Mouse (Mus musculus) midbrain, embryonic 13.5 days (tissue): Measurements from ENCODE around the gene E130218I03Rik. TPM values are rescaled to one million over a fixed set of nuclear protein-coding genes. Genes with fewer than 3 reads are reported as not detected.
A peak's percentile ranks its signal among the peaks of the same experiment; 100 is the strongest.

ENCODE experiments used
- ATAC-seq: fragments of 200-750 bp; cut with Nextera tagmentation; 2 replicates; pipeline ENCODE4 v1.8.0; 2017; ENCODE audit warnings: mild to moderate bottlenecking, moderate TSS enrichment, moderate library complexity
- H3K27ac ChIP-seq: fragments of 300-500 bp; sonication (generic); 2 replicates; pipeline ENCODE4 v1.5.1; 2015; ENCODE audit warnings: inconsistent platforms, mild to moderate bottlenecking, moderate library complexity
- H3K27me3 ChIP-seq: fragments of 300-500 bp; sonication (generic); 2 replicates; pipeline ENCODE4 v1.6.1; 2015; ENCODE audit warnings: mild to moderate bottlenecking, inconsistent platforms
- H3K36me3 ChIP-seq: fragments of 300-500 bp; sonication (generic); 2 replicates; pipeline ENCODE4 v1.6.1; 2015; ENCODE audit warnings: mild to moderate bottlenecking, inconsistent platforms
- H3K4me1 ChIP-seq: fragments of 300-500 bp; sonication (generic); replicated peaks from 2 replicates; pipeline ENCODE4 v1.6.1; 2015; ENCODE audit warnings: inconsistent platforms
- H3K4me2 ChIP-seq: fragments of 300-500 bp; sonication (generic); replicated peaks from 2 replicates; pipeline ENCODE4 v1.6.1; 2015; ENCODE audit warnings: moderate library complexity, mild to moderate bottlenecking, inconsistent platforms
- H3K4me3 ChIP-seq: fragments of 300-500 bp; sonication (generic); replicated peaks from 2 replicates; pipeline ENCODE4 v1.5.1; 2015; ENCODE audit warnings: mild to moderate bottlenecking, inconsistent platforms
- H3K9ac ChIP-seq: fragments of 300-500 bp; sonication (generic); replicated peaks from 2 replicates; pipeline ENCODE4 v1.6.1; 2015; ENCODE audit warnings: mild to moderate bottlenecking, inconsistent platforms
- H3K9me3 ChIP-seq: fragments of 300-500 bp; sonication (generic); 2 replicates; pipeline ENCODE4 v1.6.1; 2016; ENCODE audit warnings: mild to moderate bottlenecking, inconsistent platforms
- WGBS: fragments of 180-500 bp; shearing (Covaris S2); methylation state at CpG from one replicate; pipeline ENCODE4 v1.1.7; 2015; 5-methylcytosine and 5-hydroxymethylcytosine counted together
- polyA plus RNA-seq: library from polyadenylated mRNA; unstranded; fragments of >200 nt; fragmentation: Nextera tagmentation; extraction: Ambion mirVana; gene quantifications from 2 replicates; pipeline ENCODE4 v1.2.1, GENCODE M21; 2015

Gene E130218I03Rik
- polyA plus RNA-seq, 1 experiment from 2014 or later = 0.62 TPM

GRCm38 (mm10) chr4:134272731-134273416 is 29.4 kb downstream of the E130218I03Rik start:
- Histone ChIP-seq H3K4me3 (no peak overlapping the region), H3K4me2 (no peak overlapping the region), H3K9me3 (no peaks in the 10 kb centered on the region), H3K27ac (no peak overlapping the region), H3K27me3 (no peaks in the 10 kb centered on the region), H3K4me1 (no peaks in the 10 kb centered on the region), H3K9ac (no peak overlapping the region), H3K36me3 (peaks cover 14% of the 10 kb centered on the region)
- no peak for ATAC-seq
- 37% methylated on average over 13 of the region's 13 CpGs for WGBS

- H3K4me3 ChIP-seq = no peak overlapping the region
- no peak overlapping the region for H3K27ac ChIP-seq
- H3K4me1 ChIP-seq = no peaks in the 10 kb centered on the region
- H3K36me3 ChIP-seq = peaks cover 21% of the 10 kb centered on the region
- ATAC-seq = no peak
- H3K9ac ChIP-seq = no peak overlapping the region
- H3K4me2 ChIP-seq = no peak overlapping the region
- 7% methylated on average over 14 of the region's 14 CpGs for WGBS
- H3K9me3 ChIP-seq = no peaks in the 10 kb centered on the region
- H3K27me3 ChIP-seq = no peaks in the 10 kb centered on the region
Measured at GRCm38 (mm10) chr4:134273417-134274345, 30.2 kb downstream of the E130218I03Rik start.

DNA sequence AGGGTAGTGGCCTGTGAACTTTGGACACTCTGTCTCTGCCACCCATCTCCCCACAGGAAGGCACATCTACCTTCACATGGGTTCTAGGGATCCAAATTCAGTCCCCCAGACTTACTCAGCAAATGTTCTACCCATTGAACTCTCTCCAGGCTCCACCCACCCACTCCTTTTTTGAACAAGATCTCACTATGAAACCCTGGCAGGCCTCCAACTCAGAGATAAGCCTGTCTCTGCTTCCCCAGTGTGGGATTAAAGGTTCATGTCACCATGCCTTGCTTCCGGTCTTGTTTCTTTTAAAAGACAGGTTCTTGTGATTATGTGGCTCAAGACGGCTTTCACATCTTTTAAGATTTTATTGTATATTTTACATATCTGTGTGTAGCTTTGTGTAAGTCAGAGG is 41.5 kb downstream of the E130218I03Rik start:
- no peaks in the 10 kb centered on the region for H3K27me3 ChIP-seq
- no peak overlapping the region for H3K9ac ChIP-seq
- no peak overlapping the region for H3K4me2 ChIP-seq
- no peak for ATAC-seq
- peaks cover 28% of the 10 kb centered on the region for H3K4me1 ChIP-seq
- H3K4me3 ChIP-seq = no peak overlapping the region
- peaks cover 38% of the 10 kb centered on the region for H3K36me3 ChIP-seq
- H3K27ac ChIP-seq = no peak overlapping the region
- H3K9me3 ChIP-seq = no peaks in the 10 kb centered on the region
- 93% methylated on average over 2 of the region's 2 CpGs for WGBS

- Histone ChIP-seq H3K27me3 (no peaks in the 10 kb centered on the region), H3K9me3 (no peaks in the 10 kb centered on the region), H3K27ac (peak overlapping the region; percentile 100), H3K4me2 (peak overlapping the region; percentile 96), H3K9ac (peak overlapping the region; percentile 100), H3K4me1 (peaks cover 28% of the 10 kb centered on the region), H3K4me3 (peak overlapping the region; percentile 93), H3K36me3 (peaks cover 25% of the 10 kb centered on the region)
- no peak; the same call in 1 of the 2 replicates for ATAC-seq
- WGBS = 4% methylated on average over 54 of the region's 59 CpGs
Measured at GRCm38 (mm10) chr4:134286226-134287167, 43.0 kb downstream of the E130218I03Rik start.

DNA sequence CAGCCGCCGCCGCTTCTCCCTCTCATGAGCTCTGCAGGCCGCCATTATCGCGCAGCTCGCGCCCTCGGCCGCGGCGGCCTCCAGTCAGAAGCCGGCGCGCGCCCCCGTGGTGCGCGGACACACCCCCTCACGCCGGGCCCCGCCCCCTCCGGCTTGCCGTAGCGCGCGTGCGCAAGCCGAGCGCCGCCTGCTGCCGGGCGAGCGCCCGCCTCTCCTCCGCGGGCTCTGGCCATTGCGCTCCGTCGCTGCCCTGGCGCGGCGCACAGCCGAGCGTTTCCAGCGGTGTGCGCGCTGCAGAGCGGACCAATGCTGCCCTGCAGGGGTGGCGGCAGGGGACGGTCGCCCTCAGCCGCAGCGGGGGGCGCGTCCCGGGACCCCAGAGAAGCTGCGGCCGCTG is 43.7 kb downstream of the E130218I03Rik start:
- H3K27me3 ChIP-seq = no peaks in the 10 kb centered on the region
- no peaks in the 10 kb centered on the region for H3K9me3 ChIP-seq
- H3K4me3 ChIP-seq = peak overlapping the region; percentile 93
- peak overlapping the region; percentile 100 for H3K9ac ChIP-seq
- ATAC-seq = peak; percentile 97
- H3K4me2 ChIP-seq = peak overlapping the region; percentile 96
- peak overlapping the region; percentile 100 for H3K27ac ChIP-seq
- peaks cover 28% of the 10 kb centered on the region for H3K4me1 ChIP-seq
- WGBS = under 1% methylated on average over 57 of the region's 59 CpGs
- H3K36me3 ChIP-seq = peaks cover 20% of the 10 kb centered on the region

DNA sequence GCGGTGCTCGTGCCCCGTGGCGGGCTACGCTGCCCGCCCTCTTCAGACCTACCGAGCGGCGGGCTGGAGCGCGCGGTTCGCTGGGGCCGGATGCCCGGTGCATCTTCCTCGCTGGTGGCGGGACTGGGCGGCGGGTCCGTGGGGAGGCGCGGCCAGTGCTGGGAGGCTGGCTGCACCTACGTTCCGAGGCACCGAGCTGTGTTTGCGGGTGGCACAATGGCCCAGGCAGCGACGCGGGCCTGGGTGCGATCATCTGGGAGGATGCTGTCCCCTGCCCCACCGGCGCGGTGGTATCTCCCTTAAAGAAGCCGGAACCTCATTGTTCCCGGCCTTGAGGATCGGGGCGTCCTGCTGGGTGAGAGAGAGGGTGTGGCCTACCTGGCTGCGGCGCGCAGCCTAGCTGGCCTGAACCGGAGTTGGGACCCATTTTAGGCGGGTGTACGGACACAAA is 44.1 kb downstream of the E130218I03Rik start, which contains the start of gene Pdik1l:
Gene Pdik1l (minus strand): TSS at position 321 of the 451 bp plus-strand sequence.
- Histone ChIP-seq H3K4me3 (peak within 1 kb of the TSS; percentile 93), H3K27me3 (peaks cover 3% of the 10 kb centered on the region; the same call in 1 of the 2 replicates), H3K36me3 (peaks cover 18% of the 10 kb centered on the region), H3K9me3 (no peaks in the 10 kb centered on the region), H3K4me2 (peak within 1 kb of the TSS; percentile 96), H3K4me1 (peaks cover 28% of the 10 kb centered on the region), H3K27ac (peak within 1 kb of the TSS; percentile 100), H3K9ac (peak within 1 kb of the TSS; percentile 100)
- under 1% methylated on average over 39 of the region's 43 CpGs for WGBS
- ATAC-seq = peak; percentile 84

DNA sequence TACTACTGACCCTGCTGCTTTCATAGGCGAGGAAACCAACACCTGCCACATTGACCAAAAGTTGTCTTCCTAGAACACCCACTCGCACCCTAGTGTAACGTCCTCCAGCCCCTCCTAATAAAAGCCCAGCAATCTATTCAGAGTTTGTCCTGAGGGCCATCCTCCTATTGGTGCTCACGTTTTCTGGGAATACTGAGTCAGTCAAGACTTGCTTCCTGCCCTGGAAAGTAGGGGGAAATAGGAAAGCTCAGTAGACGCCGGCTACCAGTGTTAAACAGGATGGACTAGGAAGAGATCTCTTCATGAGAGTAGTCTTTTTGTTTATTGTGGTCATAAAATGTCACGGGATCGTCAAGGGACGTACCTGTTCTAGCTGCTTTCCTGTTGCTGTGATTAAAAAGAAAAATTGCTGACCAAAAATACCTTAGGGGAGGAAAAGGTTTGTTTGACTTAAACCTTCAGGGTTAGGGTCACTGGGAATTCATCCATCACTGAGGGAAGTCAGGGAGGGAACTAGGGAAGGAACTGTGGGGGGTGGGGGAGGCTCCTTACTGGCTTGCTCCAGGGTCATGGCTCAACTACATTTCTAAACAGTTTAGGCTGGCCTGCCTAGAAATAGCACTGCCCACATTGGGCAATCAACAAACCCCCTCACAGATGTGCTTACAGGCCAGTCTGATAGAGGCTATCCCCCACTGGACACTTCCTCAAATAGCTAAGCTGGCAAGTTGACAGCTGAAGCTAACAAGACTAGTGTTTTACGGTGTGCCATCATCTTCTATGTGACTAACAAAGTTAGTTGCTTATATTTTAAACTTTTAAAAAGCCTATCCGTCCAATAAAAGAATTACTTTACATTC is 45.2 kb downstream of the E130218I03Rik start:
- H3K4me2 ChIP-seq = peak overlapping the region; percentile 72
- peaks cover 28% of the 10 kb centered on the region for H3K4me1 ChIP-seq
- H3K4me3 ChIP-seq = peak overlapping the region; percentile 93
- H3K36me3 ChIP-seq = peaks cover 8% of the 10 kb centered on the region
- WGBS = 51% methylated on average over 11 of the region's 11 CpGs
- H3K27ac ChIP-seq = peak overlapping the region; percentile 100
- peak overlapping the region; percentile 100 for H3K9ac ChIP-seq
- peaks cover 8% of the 10 kb centered on the region for H3K27me3 ChIP-seq
- no peak for ATAC-seq
- H3K9me3 ChIP-seq = no peaks in the 10 kb centered on the region

DNA sequence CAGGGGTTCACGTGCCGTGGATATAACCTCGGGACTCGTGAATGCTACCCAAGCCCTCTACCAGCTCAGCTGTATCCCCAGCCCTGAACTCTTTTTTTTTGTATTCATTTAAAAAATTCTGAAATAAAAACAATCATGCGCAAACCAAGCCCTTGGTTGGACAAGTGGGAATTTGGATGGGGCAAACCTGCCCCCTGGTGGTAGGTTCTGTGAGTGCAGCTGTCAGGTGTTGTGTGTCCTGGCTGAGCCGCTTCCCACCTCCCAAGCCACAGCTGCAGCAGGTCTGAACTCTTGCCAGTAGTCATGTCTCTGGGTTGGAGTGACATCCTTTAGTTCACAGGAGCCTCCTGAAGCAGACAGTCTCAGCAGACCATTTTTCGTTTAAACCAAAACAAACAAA is 48.6 kb downstream of the E130218I03Rik start:
- peaks cover 13% of the 10 kb centered on the region for H3K27me3 ChIP-seq
- no peaks in the 10 kb centered on the region for H3K9me3 ChIP-seq
- peaks cover 11% of the 10 kb centered on the region for H3K4me1 ChIP-seq
- H3K27ac ChIP-seq = no peak overlapping the region
- 21% methylated on average over 7 of the region's 7 CpGs for WGBS
- H3K4me3 ChIP-seq = no peak overlapping the region
- H3K4me2 ChIP-seq = no peak overlapping the region
- no peaks in the 10 kb centered on the region for H3K36me3 ChIP-seq
- H3K9ac ChIP-seq = no peak overlapping the region
- no peak for ATAC-seq

DNA sequence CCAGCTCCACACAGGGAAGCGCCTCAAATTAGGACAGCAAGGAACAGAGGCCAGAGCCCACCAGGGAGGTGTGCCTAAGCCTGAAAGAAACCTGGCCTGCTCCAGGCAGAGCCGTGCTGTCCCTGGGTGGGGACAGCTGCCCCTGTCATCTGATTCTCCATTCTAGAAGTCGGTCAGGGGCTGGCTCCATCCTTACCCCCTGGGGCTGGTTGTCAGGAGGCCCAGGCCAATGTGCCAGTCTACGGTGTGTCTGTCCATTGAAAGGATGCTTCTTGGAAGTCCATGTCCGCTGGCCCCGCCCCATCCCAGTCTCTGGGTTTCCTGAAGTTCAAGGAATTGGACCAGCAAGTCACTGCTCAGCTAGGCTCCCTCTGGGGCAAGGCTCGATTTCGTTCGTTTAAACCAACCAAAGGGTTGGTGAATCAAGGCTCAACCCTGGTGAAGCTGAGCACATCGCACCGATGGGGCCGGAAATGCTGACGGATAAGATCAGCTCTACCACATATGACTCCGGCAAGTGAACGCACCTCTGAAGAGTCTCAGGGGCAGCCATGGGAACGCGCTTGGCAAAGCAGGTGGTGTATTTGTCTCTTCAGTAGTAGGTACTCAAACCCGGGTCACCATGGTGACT is 49.7 kb downstream of the E130218I03Rik start:
- H3K9ac ChIP-seq = no peak overlapping the region; the same call in 1 of the 2 replicates

GRCm38 (mm10) chr4:134293692-134294163 is 50.3 kb downstream of the E130218I03Rik start:
- peaks cover 13% of the 10 kb centered on the region for H3K27me3 ChIP-seq
- no peak overlapping the region for H3K4me3 ChIP-seq
- peaks cover 3% of the 10 kb centered on the region for H3K4me1 ChIP-seq
- no peak overlapping the region for H3K9ac ChIP-seq
- ATAC-seq = no peak
- no peak overlapping the region for H3K4me2 ChIP-seq
- no peaks in the 10 kb centered on the region for H3K36me3 ChIP-seq
- H3K27ac ChIP-seq = no peak overlapping the region
- no peaks in the 10 kb centered on the region for H3K9me3 ChIP-seq
- 77% methylated on average over 9 of the region's 9 CpGs for WGBS

More for the DNA sequence above, 49.7 kb downstream of the E130218I03Rik start:
- Histone ChIP-seq H3K9me3 (no peaks in the 10 kb centered on the region), H3K4me2 (no peak overlapping the region), H3K27ac (no peak overlapping the region), H3K4me1 (peaks cover 9% of the 10 kb centered on the region), H3K36me3 (no peaks in the 10 kb centered on the region), H3K27me3 (peaks cover 13% of the 10 kb centered on the region), H3K4me3 (no peak overlapping the region)
- 79% methylated on average over 18 of the region's 18 CpGs for WGBS
- ATAC-seq = no peak
